Mouse (Mus musculus) CH12.LX (cell line): ENCODE results near the gene Ttc14. TPM values are rescaled to one million over a fixed set of nuclear protein-coding genes. Genes with fewer than 3 reads are reported as not detected.

ENCODE experiments used
- DNase-seq: peaks from one replicate; pipeline ENCODE4 v3.0.0-alpha.2; 2013; ENCODE audit errors: extremely low read depth
- H3K27ac ChIP-seq: 2 replicates; pipeline ENCODE4 v1.5.1; 2012; ENCODE audit warnings: low read depth, mild to moderate bottlenecking, control low read depth, moderate library complexity; ENCODE audit not compliant: insufficient read depth
- H3K27me3 ChIP-seq: replicated peaks from 2 replicates; pipeline ENCODE3; 2012; ENCODE audit warnings: inconsistent platforms
- H3K36me3 ChIP-seq, 2 experiments: replicated peaks in 1 of 2; 2 replicates each; pipeline versions ENCODE3 to v1.6.1; 2012; ENCODE audit warnings: inconsistent platforms in 1 of 2, low read length in 1 of 2, mild to moderate bottlenecking in 1 of 2, mixed read lengths in 1 of 2, moderate library complexity in 1 of 2; ENCODE audit not compliant: control insufficient read depth in 1 of 2, insufficient read depth in 1 of 2
- H3K4me1 ChIP-seq, 2 experiments: 2 replicates each; pipeline ENCODE4 v1.6.1; 2012; ENCODE audit warnings: inconsistent platforms in 1 of 2, moderate library complexity in 1 of 2; ENCODE audit not compliant: insufficient read depth in 2 of 2, control insufficient read depth in 1 of 2
- H3K4me2 ChIP-seq: 2 replicates; pipeline ENCODE4 v1.6.1; 2012; ENCODE audit warnings: low read depth, mild to moderate bottlenecking, control low read depth; ENCODE audit not compliant: poor library complexity, insufficient read depth, severe bottlenecking
- H3K4me3 ChIP-seq, 3 experiments: fragments of 150-350 bp in 1 of 3; sonication (generic) in 1 of 3; replicated peaks in 1 of 3; 2 replicates each; pipeline versions ENCODE3 to v1.5.1; 2011 to 2012; ENCODE audit warnings: low read depth in 2 of 3, low read length in 2 of 3, mild to moderate bottlenecking in 2 of 3, moderate library complexity in 2 of 3, control low read depth in 1 of 3, improper control_type of control experiment in 1 of 3, inconsistent platforms in 1 of 3, mixed read lengths in 1 of 3; ENCODE audit not compliant: poor library complexity in 1 of 3
- H3K79me2 ChIP-seq: replicated peaks from 2 replicates; pipeline ENCODE4 v1.6.1; 2012; ENCODE audit warnings: mild to moderate bottlenecking, moderate library complexity; ENCODE audit not compliant: control insufficient read depth, poor library complexity, insufficient read depth, severe bottlenecking; ENCODE audit errors: extremely low read depth
- H3K9ac ChIP-seq: 2 replicates; pipeline ENCODE4 v1.6.1; 2012; ENCODE audit warnings: low read depth, mild to moderate bottlenecking, control low read depth, moderate library complexity; ENCODE audit not compliant: insufficient read depth
- H3K9me3 ChIP-seq: replicated peaks from 2 replicates; pipeline ENCODE3; 2012; ENCODE audit warnings: low read length, inconsistent platforms, mixed read lengths
- BHLHE40 ChIP-seq: IDR thresholded peaks from 2 replicates; pipeline ENCODE4 v1.6.1; 2011; ENCODE audit warnings: mild to moderate bottlenecking, low read depth, low read length, improper control_type of control experiment
- CTCF ChIP-seq, 2 experiments: IDR thresholded peaks in 1 of 2; conservative IDR thresholded peaks in 1 of 2; 2 replicates each; pipeline ENCODE4 v1.5.1; 2011 to 2012; ENCODE audit warnings: low read depth in 2 of 2, low read length in 2 of 2, improper control_type of control experiment in 1 of 2, inconsistent platforms in 1 of 2, mild to moderate bottlenecking in 1 of 2, moderate library complexity in 1 of 2
- E2F4 ChIP-seq: IDR thresholded peaks from 2 replicates; pipeline ENCODE4 v1.6.1; 2011; ENCODE audit warnings: low read depth, low read length, improper control_type of control experiment; ENCODE audit not compliant: insufficient replicate concordance
- ELF1 ChIP-seq: IDR thresholded peaks from 2 replicates; pipeline ENCODE4 v1.6.1; 2014; ENCODE audit warnings: low read depth, mild to moderate bottlenecking, inconsistent platforms, low read length, improper control_type of control experiment
- ETS1 ChIP-seq: conservative IDR thresholded peaks from 2 replicates; pipeline ENCODE4 v1.6.1; 2012; ENCODE audit warnings: low read depth, mild to moderate bottlenecking, inconsistent platforms, low read length, improper control_type of control experiment, moderate library complexity
- GABPA ChIP-seq: IDR thresholded peaks from 2 replicates; pipeline ENCODE4 v1.6.1; 2012; ENCODE audit warnings: low read depth, low read length, improper control_type of control experiment, inconsistent platforms; ENCODE audit not compliant: insufficient replicate concordance
- JUND ChIP-seq: conservative IDR thresholded peaks from 2 replicates; pipeline ENCODE4 v1.6.1; 2011; ENCODE audit warnings: low read depth, low read length, improper control_type of control experiment
- KAT2A ChIP-seq: IDR thresholded peaks from 2 replicates; pipeline ENCODE4 v1.6.1; 2012; ENCODE audit warnings: low read length, improper control_type of control experiment, inconsistent platforms; ENCODE audit not compliant: insufficient replicate concordance
- MAFK ChIP-seq: IDR thresholded peaks from 2 replicates; pipeline ENCODE4 v1.6.1; 2011; ENCODE audit warnings: low read length, improper control_type of control experiment; ENCODE audit not compliant: insufficient replicate concordance
- MAX ChIP-seq: IDR thresholded peaks from 2 replicates; pipeline ENCODE4 v1.6.1; 2011; ENCODE audit warnings: low read length, improper control_type of control experiment
- MAZ ChIP-seq: IDR thresholded peaks from 2 replicates; pipeline ENCODE4 v1.6.1; 2012; ENCODE audit warnings: low read depth, mild to moderate bottlenecking, inconsistent platforms, low read length, improper control_type of control experiment, moderate library complexity
- MEF2A ChIP-seq: IDR thresholded peaks from 2 replicates; pipeline ENCODE4 v1.6.1; 2014; ENCODE audit warnings: low read depth, mild to moderate bottlenecking, inconsistent platforms, low read length, improper control_type of control experiment, borderline replicate concordance
- NRF1 ChIP-seq: IDR thresholded peaks from 2 replicates; pipeline ENCODE4 v1.6.1; 2014; ENCODE audit warnings: low read depth, mild to moderate bottlenecking, inconsistent platforms, low read length, improper control_type of control experiment, moderate library complexity
- PAX5 ChIP-seq: IDR thresholded peaks from 2 replicates; pipeline ENCODE4 v1.6.1; 2012; ENCODE audit warnings: low read length, inconsistent platforms, mixed read lengths
- POLR2A ChIP-seq: IDR thresholded peaks from 2 replicates; pipeline ENCODE4 v1.6.1; 2011; ENCODE audit warnings: low read depth, mild to moderate bottlenecking, improper control_type of control experiment, low read length
- POLR2AphosphoS2 ChIP-seq: IDR thresholded peaks from 2 replicates; pipeline ENCODE4 v1.6.1; 2011; ENCODE audit warnings: low read depth, low read length, improper control_type of control experiment
- RAD21 ChIP-seq: IDR thresholded peaks from 2 replicates; pipeline ENCODE4 v1.6.1; 2011; ENCODE audit warnings: low read depth, mild to moderate bottlenecking, low read length, improper control_type of control experiment, moderate library complexity
- RCOR1 ChIP-seq: conservative IDR thresholded peaks from 2 replicates; pipeline ENCODE4 v1.6.1; 2012; ENCODE audit warnings: low read depth, mild to moderate bottlenecking, inconsistent platforms, low read length, improper control_type of control experiment
- TBP ChIP-seq: conservative IDR thresholded peaks from 2 replicates; pipeline ENCODE4 v1.6.1; 2011; ENCODE audit warnings: low read depth, low read length, improper control_type of control experiment
- UBTF ChIP-seq: IDR thresholded peaks from 2 replicates; pipeline ENCODE4 v1.6.1; 2012; ENCODE audit warnings: low read depth, mild to moderate bottlenecking, inconsistent platforms, low read length, improper control_type of control experiment, moderate library complexity
- USF1 ChIP-seq: IDR thresholded peaks from 2 replicates; pipeline ENCODE4 v1.6.1; 2014; ENCODE audit warnings: low read depth, mild to moderate bottlenecking, inconsistent platforms, low read length, improper control_type of control experiment
- ZNF384 ChIP-seq: IDR thresholded peaks from 2 replicates; pipeline ENCODE4 v1.6.1; 2012; ENCODE audit warnings: low read depth, low read length, improper control_type of control experiment, inconsistent platforms
- dilution Hi-C: fragments of 300-500 bp; cut with MboI; formaldehyde crosslinking; loops from 2 replicates; pipeline ENCODE4 v1.14.3; 2020; ENCODE audit warnings: low sequenced_read_pairs; ENCODE audit not compliant: extremely low pct_unique_long_range_greater_than_20kb, extremely low pct_ligation_motif_present
- in situ Hi-C: fragments of 300-500 bp; cut with MboI; formaldehyde crosslinking; loops from 3 replicates; pipeline ENCODE4 v1.14.3; 2019; ENCODE audit warnings: low sequenced_read_pairs, low pct_ligation_motif_present, low pct_unique_long_range_greater_than_20kb, mixed read lengths
- polyA plus RNA-seq: library from polyadenylated mRNA; unstranded; fragments of >175 nt; gene quantifications from 2 replicates; pipeline ENCODE4 v1.2.1, GENCODE M21; 2012; ENCODE audit warnings: low read depth; ENCODE audit not compliant: insufficient read length
- total RNA-seq, 2 experiments: library from RNA; depleted of rRNA; stranded (reverse); fragments of 300-350 nt in 1 of 2; fragments of >200 nt in 1 of 2; gene quantifications; 2 replicates each; pipeline ENCODE4 v1.2.3; 2012 to 2014

The Ttc14 gene
- total and polyA plus RNA-seq, 3 experiments = 21.5 to 38.2 (median 30.5) TPM

- Histone ChIP-seq H3K27me3 (no peaks in the 10 kb centered on the region), H3K36me3 (no peaks in the 10 kb centered on the region), H3K79me2 (no peaks in the 10 kb centered on the region), H3K4me3 (no peak overlapping the region), H3K4me1 (no peaks in the 10 kb centered on the region), H3K9me3 (no peaks in the 10 kb centered on the region), H3K4me2 (no peak overlapping the region), H3K9ac (no peak overlapping the region), H3K27ac (no peak overlapping the region)
- in situ Hi-C loops (loop anchor here (10.0 to 25.0 kb wide), 2 partner anchors 92 to 1655 kb away; no protein-coding TSS in a partner anchor), dilution Hi-C loops (no loop called here)
- TF ChIP-seq CTCF (conservative IDR thresholded peaks at IDR 0.05 in 1 of 2, IDR thresholded peaks at IDR 0.05 in 1 of 2; ENCODE audit: low read depth in 2 of 2, low read length in 2 of 2) (no peak), POLR2AphosphoS2 (no peak), GABPA (no peak), TBP (no peak), E2F4 (no peak)
- DNase-seq = no peak
Observed at GRCm38 (mm10) chr3:33832351-33832750, 32.7 kb downstream of the Ttc14 start.

- Histone ChIP-seq H3K9ac (no peak overlapping the region), H3K9me3 (peaks cover 4% of the 10 kb centered on the region), H3K4me2 (no peak overlapping the region), H3K27me3 (no peaks in the 10 kb centered on the region), H3K27ac (no peak overlapping the region), H3K79me2 (no peaks in the 10 kb centered on the region), H3K4me3 (no peak overlapping the region), H3K36me3 (no peaks in the 10 kb centered on the region), H3K4me1 (no peaks in the 10 kb centered on the region)
- dilution Hi-C loops (no loop called here), in situ Hi-C loops (loop anchor here (10.0 to 25.0 kb wide), 2 partner anchors 88 to 1651 kb away; no protein-coding TSS in a partner anchor)
- no peak for DNase-seq
- TF ChIP-seq PAX5 = no peak
- TF ChIP-seq E2F4 = no peak
- no peak for TF ChIP-seq UBTF
- no peak for TF ChIP-seq BHLHE40
- TF ChIP-seq JUND = no peak
- TF ChIP-seq ETS1 = no peak
- no peak for TF ChIP-seq ZNF384
- no peak for TF ChIP-seq POLR2A
- no peak for TF ChIP-seq MAFK
- TF ChIP-seq USF1 = no peak
- no peak for TF ChIP-seq RAD21
- no peak for TF ChIP-seq NRF1
- TF ChIP-seq ELF1 = no peak
- no peak for TF ChIP-seq KAT2A
- no peak for TF ChIP-seq MEF2A
- TF ChIP-seq MAX = no peak
- TF ChIP-seq RCOR1 = no peak
- no peak for TF ChIP-seq MAZ
Observed at GRCm38 (mm10) chr3:33836576-33836975, 36.9 kb downstream of the Ttc14 start.
